Mouse (Mus musculus): ENCODE data around the gene Ocel1. TPM values are rescaled to one million over a fixed set of nuclear protein-coding genes. Genes with fewer than 3 reads are reported as not detected.
"Not testable (repeated sequence)": the region's sequence is repeated elsewhere in the genome, so short reads cannot be mapped to it uniquely, and the experiment has no call there.

The Ocel1 gene
- 10 to 100 TPM; 15.9 to 18.8 (median 17.7) TPM for total RNA-seq (2022)

- DNase-seq: peak; percentile 98
These were observed at the start of gene Ocel1 for GRCm38 (mm10) chr8:71371236-71371848. TSS of gene Ocel1 (plus strand) at chr8:71371298.

- no peak for DNase-seq
These were observed 48.2 kb upstream of the Ocel1 start for GRCm38 (mm10) chr8:71322939-71323338.

- DNase-seq: no peak
These were observed 46.2 kb upstream of the Ocel1 start for GRCm38 (mm10) chr8:71324848-71325247.

- DNase-seq: not testable (repeated sequence)
These were observed 33.3 kb upstream of the Ocel1 start for GRCm38 (mm10) chr8:71337834-71338233.

- DNase-seq: no peak
These were observed 30.5 kb upstream of the Ocel1 start for GRCm38 (mm10) chr8:71340625-71341024.

- DNase-seq: no peak
These were observed 24.5 kb upstream of the Ocel1 start for GRCm38 (mm10) chr8:71346581-71346980.

- DNase-seq: no peak
These were observed 20.0 kb upstream of the Ocel1 start for GRCm38 (mm10) chr8:71351117-71351516.

GRCm38 (mm10) chr8:71351520-71351919, 19.6 kb upstream of the Ocel1 start:
- DNase-seq: no peak

GRCm38 (mm10) chr8:71358026-71358425, 13.1 kb upstream of the Ocel1 start:
- no peak for DNase-seq

- peak; percentile 95 for DNase-seq
These were observed 4.1 kb upstream of the Ocel1 start, which contains the start of gene Use1 for GRCm38 (mm10) chr8:71366771-71367528. TSS of gene Use1 (plus strand) at chr8:71366848.

GRCm38 (mm10) chr8:71367529-71368176, 3.4 kb upstream of the Ocel1 start:
- no peak for DNase-seq

GRCm38 (mm10) chr8:71368366-71368765, 2.7 kb upstream of the Ocel1 start:
- no peak for DNase-seq

GRCm38 (mm10) chr8:71369040-71369718, 1.9 kb upstream of the Ocel1 start:
- DNase-seq: no peak

GRCm38 (mm10) chr8:71370711-71371235, 325 bp upstream of the Ocel1 start:
- DNase-seq: no peak

GRCm38 (mm10) chr8:71372427-71372826, 1.3 kb downstream of the Ocel1 start:
- DNase-seq: no peak

- DNase-seq: no peak
These were observed 1.9 kb downstream of the Ocel1 start for GRCm38 (mm10) chr8:71373000-71373399.

- no peak for DNase-seq
These were observed 3.6 kb downstream of the Ocel1 start for GRCm38 (mm10) chr8:71374616-71375206.

- peak; percentile 85 for DNase-seq
These were observed 4.7 kb downstream of the Ocel1 start for GRCm38 (mm10) chr8:71375581-71376422.

GRCm38 (mm10) chr8:71376423-71377030, 5.4 kb downstream of the Ocel1 start:
- no peak for DNase-seq

- DNase-seq: no peak
These were observed 7.9 kb downstream of the Ocel1 start for GRCm38 (mm10) chr8:71379008-71379407.
